Mouse (Mus musculus) MEL (cell line): Measurements from ENCODE around the gene 9830107B12Rik. TPM values are rescaled to one million over a fixed set of nuclear protein-coding genes. Genes with fewer than 3 reads are reported as not detected.

Source experiments
- DNase-seq: peaks from one replicate; pipeline ENCODE4 v3.0.0; 2011; ENCODE audit warnings: low read depth, low spot score
- H3K27ac ChIP-seq: 2 replicates; pipeline ENCODE4 v1.5.1; 2012; ENCODE audit warnings: low read depth, mild to moderate bottlenecking, control low read depth, low read length, moderate library complexity; ENCODE audit not compliant: control insufficient read depth
- H3K27me3 ChIP-seq, 2 experiments: fragments of 150-350 bp in 1 of 2; sonication (generic) in 1 of 2; 2 replicates each; pipeline ENCODE4 v1.6.1; 2012; ENCODE audit warnings: low read length in 2 of 2, mild to moderate bottlenecking in 2 of 2, improper control_type of control experiment in 1 of 2, moderate library complexity in 1 of 2; ENCODE audit not compliant: insufficient read depth in 2 of 2, control insufficient read depth in 1 of 2
- H3K36me3 ChIP-seq, 2 experiments: 2 replicates each; pipeline ENCODE4 v1.6.1; 2012 to 2014; ENCODE audit warnings: low read length in 2 of 2, improper control_type of control experiment in 1 of 2, inconsistent platforms in 1 of 2, mild to moderate bottlenecking in 1 of 2; ENCODE audit not compliant: insufficient read depth in 2 of 2, control insufficient read depth in 1 of 2
- H3K4me1 ChIP-seq, 2 experiments: fragments of 150-350 bp in 1 of 2; sonication (generic) in 1 of 2; 2 replicates each; pipeline ENCODE4 v1.6.1; 2012; ENCODE audit warnings: low read length in 2 of 2, improper control_type of control experiment in 1 of 2, mild to moderate bottlenecking in 1 of 2; ENCODE audit not compliant: insufficient read depth in 2 of 2, control insufficient read depth in 1 of 2
- H3K4me3 ChIP-seq, 2 experiments: fragments of 150-350 bp in 1 of 2; sonication (generic) in 1 of 2; 2 replicates each; pipeline ENCODE4 v1.5.1; 2012; ENCODE audit warnings: low read depth in 2 of 2, low read length in 2 of 2, mild to moderate bottlenecking in 2 of 2, moderate library complexity in 2 of 2, control low read depth in 1 of 2, improper control_type of control experiment in 1 of 2; ENCODE audit not compliant: control insufficient read depth in 1 of 2, insufficient read depth in 1 of 2
- H3K79me2 ChIP-seq: 2 replicates; pipeline ENCODE4 v1.6.1; 2012; ENCODE audit warnings: mild to moderate bottlenecking, low read length, moderate library complexity; ENCODE audit not compliant: control insufficient read depth, poor library complexity, insufficient read depth
- H3K9ac ChIP-seq: 2 replicates; pipeline ENCODE4 v1.6.1; 2012; ENCODE audit warnings: low read depth, mild to moderate bottlenecking, control low read depth, low read length, moderate library complexity; ENCODE audit not compliant: control insufficient read depth, poor library complexity, severe bottlenecking
- H3K9me3 ChIP-seq: fragments of 150-350 bp; sonication (generic); replicated peaks from 2 replicates; pipeline ENCODE4 v1.6.1; 2012; ENCODE audit warnings: mild to moderate bottlenecking, low read length, improper control_type of control experiment, moderate library complexity; ENCODE audit not compliant: insufficient read depth
- BHLHE40 ChIP-seq: IDR thresholded peaks from 2 replicates; pipeline ENCODE4 v1.6.1; 2012; ENCODE audit warnings: low read depth, mild to moderate bottlenecking, inconsistent platforms, low read length, improper control_type of control experiment, borderline replicate concordance
- CTCF ChIP-seq, 3 experiments: IDR thresholded peaks in 2 of 3; conservative IDR thresholded peaks in 1 of 3; 2 replicates each; pipeline ENCODE4 v1.5.1; 2011 to 2012; ENCODE audit warnings: low read length in 3 of 3, low read depth in 2 of 3, mild to moderate bottlenecking in 2 of 3, improper control_type of control experiment in 1 of 3, inconsistent platforms in 1 of 3, mixed read lengths in 1 of 3, moderate library complexity in 1 of 3; ENCODE audit not compliant: control insufficient read depth in 1 of 3, insufficient read depth in 1 of 3, poor library complexity in 1 of 3, severe bottlenecking in 1 of 3
- E2F4 ChIP-seq: IDR thresholded peaks from 2 replicates; pipeline ENCODE4 v1.6.1; 2011; ENCODE audit warnings: low read depth, low read length, improper control_type of control experiment, borderline replicate concordance
- ETS1 ChIP-seq: IDR thresholded peaks from 2 replicates; pipeline ENCODE4 v1.6.1; 2012; ENCODE audit warnings: low read depth, mild to moderate bottlenecking, inconsistent platforms, low read length, improper control_type of control experiment, moderate library complexity
- GATA1 ChIP-seq: IDR thresholded peaks from 2 replicates; pipeline ENCODE4 v1.6.1; 2011; ENCODE audit warnings: low read depth, low read length, improper control_type of control experiment
- HCFC1 ChIP-seq: IDR thresholded peaks from 2 replicates; pipeline ENCODE4 v1.6.1; 2012; ENCODE audit warnings: low read depth, mild to moderate bottlenecking, inconsistent platforms, low read length, improper control_type of control experiment, moderate library complexity
- MAFK ChIP-seq: IDR thresholded peaks from 2 replicates; pipeline ENCODE4 v1.6.1; 2011; ENCODE audit warnings: low read depth, mild to moderate bottlenecking, low read length, improper control_type of control experiment, borderline replicate concordance
- MAX ChIP-seq: IDR thresholded peaks from 2 replicates; pipeline ENCODE4 v1.6.1; 2011; ENCODE audit warnings: low read length, improper control_type of control experiment
- MAZ ChIP-seq: IDR thresholded peaks from 2 replicates; pipeline ENCODE4 v1.6.1; 2012; ENCODE audit warnings: low read depth, mild to moderate bottlenecking, inconsistent platforms, low read length, improper control_type of control experiment
- MYB ChIP-seq: IDR thresholded peaks from 2 replicates; pipeline ENCODE4 v1.6.1; 2011; ENCODE audit warnings: mild to moderate bottlenecking, low read depth, low read length, improper control_type of control experiment
- MYC ChIP-seq: IDR thresholded peaks from 2 replicates; pipeline ENCODE4 v1.6.1; 2011; ENCODE audit warnings: low read depth, mild to moderate bottlenecking, low read length, improper control_type of control experiment, moderate library complexity
- NELFE ChIP-seq: IDR thresholded peaks from 2 replicates; pipeline ENCODE4 v1.6.1; 2011; ENCODE audit warnings: low read depth, low read length, improper control_type of control experiment
- NRF1 ChIP-seq: IDR thresholded peaks from 2 replicates; pipeline ENCODE4 v1.6.1; 2014; ENCODE audit warnings: low read depth, mild to moderate bottlenecking, inconsistent platforms, low read length, improper control_type of control experiment, moderate library complexity; ENCODE audit not compliant: poor library complexity, insufficient read depth, severe bottlenecking
- POLR2A ChIP-seq, 2 experiments: IDR thresholded peaks; 2 replicates each; pipeline ENCODE4 v1.6.1; 2011 to 2012; ENCODE audit warnings: low read length in 2 of 2, mild to moderate bottlenecking in 2 of 2, control low read depth in 1 of 2, improper control_type of control experiment in 1 of 2, low read depth in 1 of 2, moderate library complexity in 1 of 2; ENCODE audit not compliant: control insufficient read depth in 1 of 2, insufficient read depth in 1 of 2, poor library complexity in 1 of 2
- RAD21 ChIP-seq: IDR thresholded peaks from 2 replicates; pipeline ENCODE4 v1.6.1; 2011; ENCODE audit warnings: mild to moderate bottlenecking, low read depth, low read length, improper control_type of control experiment
- SIN3A ChIP-seq: IDR thresholded peaks from 2 replicates; pipeline ENCODE4 v1.6.1; 2012; ENCODE audit warnings: low read length, improper control_type of control experiment, inconsistent platforms
- TAL1 ChIP-seq: IDR thresholded peaks from 2 replicates; pipeline ENCODE4 v1.6.1; 2012; ENCODE audit warnings: mild to moderate bottlenecking, inconsistent platforms, low read length, moderate library complexity, mixed read lengths
- TBP ChIP-seq: IDR thresholded peaks from 2 replicates; pipeline ENCODE4 v1.8.0; 2011; ENCODE audit warnings: low read depth, low read length, improper control_type of control experiment
- TCF12 ChIP-seq: IDR thresholded peaks from 2 replicates; pipeline ENCODE4 v1.6.1; 2014; ENCODE audit warnings: low read depth, mild to moderate bottlenecking, inconsistent platforms, low read length, improper control_type of control experiment, moderate library complexity
- USF1 ChIP-seq: IDR thresholded peaks from 2 replicates; pipeline ENCODE4 v1.6.1; 2014; ENCODE audit warnings: low read depth, mild to moderate bottlenecking, inconsistent platforms, low read length, improper control_type of control experiment, moderate library complexity
- ZMIZ1 ChIP-seq: IDR thresholded peaks from 2 replicates; pipeline ENCODE4 v1.6.1; 2012; ENCODE audit warnings: low read depth, mild to moderate bottlenecking, inconsistent platforms, low read length, improper control_type of control experiment, moderate library complexity
- polyA plus RNA-seq, 2 experiments: library from polyadenylated mRNA; stranded (reverse) in 1 of 2; unstranded in 1 of 2; fragments of >175 nt in 1 of 2; fragments of >200 nt in 1 of 2; gene quantifications; 2 replicates each; pipeline versions ENCODE4 v1.2.1 to v1.2.4; 2012; ENCODE audit warnings: low replicate concordance in 2 of 2, low read depth in 1 of 2; ENCODE audit not compliant: insufficient read length in 2 of 2, insufficient read depth in 1 of 2, missing spikeins in 1 of 2
- total RNA-seq: library from RNA; depleted of rRNA; stranded (reverse); fragments of 300-350 nt; gene quantifications from 2 replicates; pipeline ENCODE4 v1.2.3, GENCODE M21; 2012

9830107B12Rik gene
- total and polyA plus RNA-seq, 3 experiments, result not detected

- Histone ChIP-seq H3K4me3 (no peak overlapping the region), H3K4me1 (no peaks in the 10 kb centered on the region), H3K79me2 (no peaks in the 10 kb centered on the region), H3K9ac (no peak overlapping the region), H3K27me3 (no peaks in the 10 kb centered on the region), H3K36me3 (no peaks in the 10 kb centered on the region), H3K27ac (no peak overlapping the region), H3K9me3 (no peaks in the 10 kb centered on the region)
- no peak for TF ChIP-seq SIN3A
- no peak for TF ChIP-seq TBP
- TF ChIP-seq MYB, result no peak
- TF ChIP-seq TAL1, result no peak
- no peak for TF ChIP-seq MAX
- no peak for TF ChIP-seq POLR2A (IDR thresholded peaks at IDR 0.05; ENCODE audit: control insufficient read depth in 1 of 2, insufficient read depth in 1 of 2, low read depth in 1 of 2, low read length in 2 of 2, poor library complexity in 1 of 2)
- TF ChIP-seq MAZ, result no peak
- no peak for TF ChIP-seq BHLHE40
- no peak for TF ChIP-seq MAFK
- TF ChIP-seq ZMIZ1, result no peak
- no peak for TF ChIP-seq NELFE
- TF ChIP-seq E2F4, result no peak
- TF ChIP-seq NRF1, result no peak
- TF ChIP-seq TCF12, result no peak
- no peak for TF ChIP-seq MYC
- no peak for TF ChIP-seq HCFC1
- no peak for TF ChIP-seq RAD21
- no peak for TF ChIP-seq ETS1
- DNase-seq, result no peak
Measured at GRCm38 (mm10) chr17:48157382-48158076, 11.5 kb upstream of the 9830107B12Rik start.

GRCm38 (mm10) chr17:48132810-48133209 lies 13.3 kb downstream of the 9830107B12Rik start:
- no peak for DNase-seq
- Histone ChIP-seq H3K4me3 (no peak overlapping the region), H3K9ac (no peak overlapping the region), H3K4me1 (no peaks in the 10 kb centered on the region), H3K36me3 (no peaks in the 10 kb centered on the region), H3K79me2 (no peaks in the 10 kb centered on the region), H3K27ac (no peak overlapping the region), H3K9me3 (no peaks in the 10 kb centered on the region), H3K27me3 (no peaks in the 10 kb centered on the region)
- TF ChIP-seq CTCF (IDR thresholded peaks at IDR 0.05 in 2 of 3, conservative IDR thresholded peaks at IDR 0.05 in 1 of 3; ENCODE audit: control insufficient read depth in 1 of 3, insufficient read depth in 1 of 3, low read depth in 2 of 3, low read length in 3 of 3, poor library complexity in 1 of 3, severe bottlenecking in 1 of 3) (no peak), USF1 (no peak), MAZ (no peak), POLR2A (IDR thresholded peaks at IDR 0.05; ENCODE audit: control insufficient read depth in 1 of 2, insufficient read depth in 1 of 2, low read depth in 1 of 2, low read length in 2 of 2, poor library complexity in 1 of 2) (no peak), GATA1 (no peak), MYB (no peak)
